Mouse (Mus musculus) heart, adult 8-10 months (tissue): Measurements from ENCODE around the gene Msi2. TPM values are rescaled to one million over a fixed set of nuclear protein-coding genes. Genes with fewer than 3 reads are reported as not detected.

ENCODE experiments used
- DNase-seq: peaks from one replicate; pipeline ENCODE4 v3.0.0; 2022; ENCODE audit warnings: low spot score
- total RNA-seq, 4 experiments: library from RNA; stranded (reverse); gene quantifications; 2 replicates each; pipeline ENCODE4 v1.2.4; 2022

Gene Msi2
- total RNA-seq, 4 experiments from 2014 or later: 206 to 216 (median 210) TPM

- no peak for DNase-seq
Measured at GRCm38 (mm10) chr11:88592099-88592498, 126.2 kb downstream of the Msi2 start.

GRCm38 (mm10) chr11:88590647-88591046 is 127.7 kb downstream of the Msi2 start:
- no peak for DNase-seq

- no peak for DNase-seq
Measured at GRCm38 (mm10) chr11:88589641-88590040, 128.7 kb downstream of the Msi2 start.

GRCm38 (mm10) chr11:88588688-88589210 is 129.6 kb downstream of the Msi2 start:
- DNase-seq: no peak

GRCm38 (mm10) chr11:88587710-88588109 is 130.6 kb downstream of the Msi2 start:
- no peak for DNase-seq

GRCm38 (mm10) chr11:88585880-88586279 is 132.4 kb downstream of the Msi2 start:
- DNase-seq: no peak

GRCm38 (mm10) chr11:88585171-88585632 is 133.1 kb downstream of the Msi2 start:
- no peak for DNase-seq

- DNase-seq: no peak
Measured at GRCm38 (mm10) chr11:88583866-88584265, 134.4 kb downstream of the Msi2 start.

GRCm38 (mm10) chr11:88583259-88583833 is 135.0 kb downstream of the Msi2 start:
- no peak for DNase-seq

GRCm38 (mm10) chr11:88582781-88583180 is 135.5 kb downstream of the Msi2 start:
- DNase-seq: peak; percentile 48

- DNase-seq: no peak
Measured at GRCm38 (mm10) chr11:88582021-88582707, 136.1 kb downstream of the Msi2 start.

GRCm38 (mm10) chr11:88581375-88581774 is 136.9 kb downstream of the Msi2 start:
- DNase-seq: no peak

GRCm38 (mm10) chr11:88578700-88579099 is 139.6 kb downstream of the Msi2 start:
- no peak for DNase-seq

GRCm38 (mm10) chr11:88577076-88577475 is 141.2 kb downstream of the Msi2 start:
- no peak for DNase-seq

GRCm38 (mm10) chr11:88576233-88576998 is 141.9 kb downstream of the Msi2 start:
- DNase-seq: no peak

- DNase-seq: no peak
Measured at GRCm38 (mm10) chr11:88574575-88575360, 143.5 kb downstream of the Msi2 start.

- no peak for DNase-seq
Measured at GRCm38 (mm10) chr11:88573013-88573412, 145.3 kb downstream of the Msi2 start.

- no peak for DNase-seq
Measured at GRCm38 (mm10) chr11:88572461-88572860, 145.9 kb downstream of the Msi2 start.

- peak; percentile 64 for DNase-seq
Measured at GRCm38 (mm10) chr11:88570715-88571202, 147.6 kb downstream of the Msi2 start.

- DNase-seq: no peak
Measured at GRCm38 (mm10) chr11:88566613-88567606, 151.4 kb downstream of the Msi2 start.
